Mouse (Mus musculus): ENCODE results near the gene Cdh4.

DNA sequence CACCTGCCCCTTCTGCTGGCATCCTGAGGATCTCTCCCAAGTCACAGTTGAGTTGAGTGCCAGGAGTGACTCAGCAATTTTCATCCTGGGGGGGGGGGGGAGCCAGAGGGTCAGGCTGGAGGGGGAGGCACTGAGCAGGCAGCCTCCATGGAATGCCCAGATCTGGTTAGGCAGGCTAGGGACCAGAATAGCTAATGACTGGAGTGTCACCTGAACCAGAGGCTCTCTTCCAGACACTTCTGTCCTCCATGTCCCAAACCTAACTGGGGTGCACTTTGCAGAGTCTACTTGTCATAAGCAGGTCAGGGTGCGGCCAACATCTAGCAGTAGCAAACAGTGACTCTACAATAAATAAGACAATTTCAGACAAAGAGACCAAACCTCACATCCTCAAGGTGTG is 52.0 kb downstream of the Cdh4 start:
- TF ChIP-seq CTCF (IDR thresholded peaks at IDR 0.05; ENCODE audit: low read depth) (no peak), EP300 (IDR thresholded peaks at IDR 0.05; ENCODE audit: low read depth) (no peak)

Data from heart, postnatal 0 days (tissue).